Comparison of ENCODE assay signal across 13 mouse cellular contexts in genomic region chr2:78059801-78060416, GRCm38 (mm10).
DNase-seq lines count a peak whose midpoint lies in the region; ATAC-seq and TF ChIP-seq lines count a peak whose summit lies in the region.
"Had no signal": no experiment of that assay in that cellular context is flagged by ENCODE, and none has a peak within 500 bp of the region (broad histone marks: within the 10 kb centered on the region; RNA-seq: fewer than 3 reads in every experiment).

No protein-coding gene starts in this region.

- no peak for ATAC-seq in heart, postnatal 0 days (ENCODE audit: insufficient read depth, low read depth)
- peak; percentile 76 for ATAC-seq in Patski
- ATAC-seq in liver, embryonic 15.5 days (ENCODE audit: insufficient read depth), result no peak
- no peak for ATAC-seq in activated CD4-positive, CD25-positive, alpha-beta regulatory T cell, adult 4 months
- ATAC-seq in forebrain, embryonic 13.5 days, result no peak
- ATAC-seq: CD4-positive, CD25-positive, alpha-beta regulatory T cell, adult 4 months had no signal

- peak overlapping the region; percentile 17; the same call in 1 of the 2 replicates for H3K4me2 ChIP-seq in heart, postnatal 0 days (ENCODE audit: low read depth, low read length)
- peak overlapping the region; percentile 27 for H3K4me2 ChIP-seq in liver, embryonic 15.5 days
- peak overlapping the region; percentile 21 for H3K4me2 ChIP-seq in myocyte (ENCODE audit: low read depth)
- H3K4me2 ChIP-seq in forebrain, embryonic 13.5 days, result no peak overlapping the region
- H3K4me2 ChIP-seq: neural tube, embryonic 12.5 days had no signal

- no peak overlapping the region for H3ac ChIP-seq in myocyte (ENCODE audit: control insufficient read depth, insufficient read length)

- TF ChIP-seq EP300 in heart, postnatal 0 days (IDR thresholded peaks at IDR 0.05; ENCODE audit: low read depth), result no peak

- H3K9ac ChIP-seq in heart, postnatal 0 days (replicated peaks; ENCODE audit: low read depth, low read length), result no peak overlapping the region
- H3K9ac ChIP-seq in liver, embryonic 15.5 days, result no peak overlapping the region
- H3K9ac ChIP-seq in forebrain, embryonic 13.5 days, result no peak overlapping the region
- H3K9ac ChIP-seq: neural tube, embryonic 12.5 days had no signal

- no peaks in the 10 kb centered on the region for H3K9me3 ChIP-seq in heart, postnatal 0 days (replicated peaks; ENCODE audit: control insufficient read depth, low read length)
- no peaks in the 10 kb centered on the region for H3K9me3 ChIP-seq in liver, embryonic 15.5 days (replicated peaks)
- no peaks in the 10 kb centered on the region for H3K9me3 ChIP-seq in forebrain, embryonic 13.5 days (replicated peaks)
- H3K9me3 ChIP-seq: heart, embryonic 10.5 days; neural tube, embryonic 12.5 days had no signal

- no peak for TF ChIP-seq CTCF in heart, postnatal 0 days (IDR thresholded peaks at IDR 0.05; ENCODE audit: low read depth)
- TF ChIP-seq CTCF in Patski (IDR thresholded peaks at IDR 0.05), result no peak

- H3K27me3 ChIP-seq in heart, postnatal 0 days (ENCODE audit: control insufficient read depth, insufficient read depth, low read length), result no peaks in the 10 kb centered on the region
- H3K27me3 ChIP-seq in Patski (no peaks in the 10 kb centered on the region), myocyte (ENCODE audit: control insufficient read depth, insufficient read depth, insufficient read length) (no peaks in the 10 kb centered on the region)
- no peaks in the 10 kb centered on the region for H3K27me3 ChIP-seq in liver, embryonic 15.5 days
- H3K27me3 ChIP-seq in forebrain, embryonic 13.5 days, result no peaks in the 10 kb centered on the region
- H3K27me3 ChIP-seq: neural tube, embryonic 12.5 days had no signal

- CTCF ChIA-PET in Patski (lab: Charles Lee), result interaction anchor here (1.3 to 3.4 kb wide), 2 partner anchors 10 to 811 kb away, joined by 3 to 15 read pairs; no protein-coding TSS in a partner anchor

- no peak for TF ChIP-seq POLR2A in myocyte (IDR thresholded peaks at IDR 0.05; ENCODE audit: insufficient read length, low read depth)

- in situ Hi-C loops in Patski (cut with MboI; ENCODE audit: low pct_unique_long_range_greater_than_20kb), result loop anchor here (5.0 to 10.0 kb wide), 2 partner anchors 485 to 812 kb away; no protein-coding TSS in a partner anchor

- H3K36me3 ChIP-seq in heart, postnatal 0 days (replicated peaks; ENCODE audit: control insufficient read depth, insufficient read depth, low read length), result no peaks in the 10 kb centered on the region
- H3K36me3 ChIP-seq in liver, embryonic 15.5 days (replicated peaks), result no peaks in the 10 kb centered on the region
- H3K36me3 ChIP-seq in myocyte (ENCODE audit: control insufficient read depth, insufficient read depth), result no peaks in the 10 kb centered on the region
- H3K36me3 ChIP-seq in forebrain, embryonic 13.5 days (ENCODE audit: poor library complexity, severe bottlenecking), result no peaks in the 10 kb centered on the region
- H3K36me3 ChIP-seq: heart, embryonic 10.5 days; neural tube, embryonic 12.5 days had no signal

- no peak for DNase-seq in heart, postnatal 0 days (ENCODE audit: low spot score)
- DNase-seq in heart, postnatal 14 days, result no peak
- DNase-seq in Patski (ENCODE audit: low read depth, low spot score), result no peak
- no peak for DNase-seq in gastrocnemius, postnatal 36 days
- DNase-seq: cerebellum, postnatal 14 days; kidney, adult 18-20 months had no signal

- POLR2A ChIA-PET in Patski (lab: Charles Lee), result interaction anchor here (0.7 kb wide), 1 partner anchor 1328 kb away, joined by 3 read pairs; no protein-coding TSS in a partner anchor

- 53% methylated on average over 10 of the region's 10 CpGs for WGBS in heart, postnatal 0 days
- WGBS in liver, embryonic 15.5 days (ENCODE audit: insufficient replicate concordance), result 19% methylated on average over 10 of the region's 10 CpGs
- WGBS in forebrain, embryonic 13.5 days, result 74% methylated on average over 10 of the region's 10 CpGs

- intact Hi-C loops in heart, postnatal 14 days (cut with DNase I), result no loop called here
- intact Hi-C loops in gastrocnemius, postnatal 36 days (cut with DNase I), result no loop called here

- no peak overlapping the region for H3K4me3 ChIP-seq in heart, postnatal 0 days (ENCODE audit: low read depth, low read length)
- H3K4me3 ChIP-seq in liver, embryonic 15.5 days (replicated peaks), result no peak overlapping the region
- no peak overlapping the region for H3K4me3 ChIP-seq in myocyte
- no peak overlapping the region for H3K4me3 ChIP-seq in forebrain, embryonic 13.5 days
- H3K4me3 ChIP-seq: heart, embryonic 10.5 days; neural tube, embryonic 12.5 days had no signal

- no peak overlapping the region for H3K27ac ChIP-seq in heart, postnatal 0 days (ENCODE audit: low read depth)
- no peak overlapping the region for H3K27ac ChIP-seq in liver, embryonic 15.5 days (replicated peaks)
- no peak overlapping the region for H3K27ac ChIP-seq in forebrain, embryonic 13.5 days
- H3K27ac ChIP-seq: heart, embryonic 10.5 days; neural tube, embryonic 12.5 days had no signal

- H3K79me2 ChIP-seq in myocyte (ENCODE audit: control insufficient read depth, insufficient read depth), result no peaks in the 10 kb centered on the region

- no peaks in the 10 kb centered on the region for H3K4me1 ChIP-seq in heart, postnatal 0 days (ENCODE audit: control insufficient read depth, insufficient read depth)
- no peaks in the 10 kb centered on the region for H3K4me1 ChIP-seq in liver, embryonic 15.5 days (replicated peaks)
- H3K4me1 ChIP-seq in forebrain, embryonic 13.5 days, result peaks cover 7% of the 10 kb centered on the region; the same call in 1 of the 2 replicates
- H3K4me1 ChIP-seq: heart, embryonic 10.5 days; neural tube, embryonic 12.5 days had no signal

TF ChIP-seq in myocyte, 11 proteins besides CTCF, POLR2A, EP300 and RAD21:
- TF ChIP-seq SRF (IDR thresholded peaks at IDR 0.05; ENCODE audit: control insufficient read depth, insufficient read length, low read depth) (no peak), MYOD1 (IDR thresholded peaks at IDR 0.05; ENCODE audit: control insufficient read depth in 1 of 3, insufficient read length in 2 of 3, low read depth in 2 of 3) (no peak), REST (IDR thresholded peaks at IDR 0.05; ENCODE audit: insufficient read depth, insufficient read length) (no peak), POLR2AphosphoS2 (IDR thresholded peaks at IDR 0.05; ENCODE audit: insufficient read length, low read depth) (no peak), TCF3 (IDR thresholded peaks at IDR 0.05; ENCODE audit: insufficient read length, low read depth) (no peak), E2F4 (IDR thresholded peaks at IDR 0.05; ENCODE audit: insufficient read depth) (no peak), MYOG (IDR thresholded peaks at IDR 0.05; ENCODE audit: control insufficient read depth in 1 of 3, insufficient read depth in 1 of 3, insufficient read length in 2 of 3, low read depth in 2 of 3) (no peak), MAX (IDR thresholded peaks at IDR 0.05; ENCODE audit: low read depth) (no peak), USF1 (IDR thresholded peaks at IDR 0.05; ENCODE audit: low read depth) (no peak), TCF12 (IDR thresholded peaks at IDR 0.05; ENCODE audit: insufficient read depth, poor library complexity, severe bottlenecking) (no peak), CEBPB (IDR thresholded peaks at IDR 0.05; ENCODE audit: insufficient read depth, poor library complexity, severe bottlenecking) (no peak)
